Comparison of ENCODE assay signal across 17 mouse cellular contexts in genomic region chr12:107920716-107921115, GRCm38 (mm10).
DNase-seq lines count a peak whose midpoint lies in the region; ATAC-seq lines count a peak whose summit lies in the region.
"Had no signal": no experiment of that assay in that cellular context is flagged by ENCODE, and none has a peak within 500 bp of the region (broad histone marks: within the 10 kb centered on the region; RNA-seq: fewer than 3 reads in every experiment).

No protein-coding gene starts in this region.

- peaks cover 17% of the 10 kb centered on the region for H3K36me3 ChIP-seq in hindbrain, embryonic 12.5 days
- peaks cover 17% of the 10 kb centered on the region for H3K36me3 ChIP-seq in hindbrain, embryonic 11.5 days (ENCODE audit: control insufficient read depth, insufficient read depth, low read length)
- H3K36me3 ChIP-seq in midbrain, embryonic 13.5 days, result peaks cover 19% of the 10 kb centered on the region
- H3K36me3 ChIP-seq in midbrain, embryonic 16.5 days (ENCODE audit: control insufficient read depth, insufficient read depth, low read length), result peaks cover 13% of the 10 kb centered on the region
- peaks cover 44% of the 10 kb centered on the region for H3K36me3 ChIP-seq in embryonic facial prominence, embryonic 10.5 days (replicated peaks)
- peaks cover 15% of the 10 kb centered on the region for H3K36me3 ChIP-seq in forebrain, embryonic 16.5 days (ENCODE audit: control insufficient read depth, insufficient read depth)
- H3K36me3 ChIP-seq: liver, embryonic 13.5 days had no signal

- H3K4me3 ChIP-seq in hindbrain, embryonic 12.5 days, result no peak overlapping the region
- no peak overlapping the region for H3K4me3 ChIP-seq in hindbrain, embryonic 11.5 days (ENCODE audit: low read depth, low read length)
- H3K4me3 ChIP-seq in midbrain, embryonic 13.5 days (replicated peaks), result no peak overlapping the region
- H3K4me3 ChIP-seq in midbrain, embryonic 16.5 days (ENCODE audit: low read depth, low read length), result no peak overlapping the region
- no peak overlapping the region for H3K4me3 ChIP-seq in embryonic facial prominence, embryonic 10.5 days
- H3K4me3 ChIP-seq in forebrain, embryonic 16.5 days (replicated peaks; ENCODE audit: low read length), result no peak overlapping the region
- H3K4me3 ChIP-seq: embryonic facial prominence, embryonic 12.5 days; liver, embryonic 13.5 days had no signal

- H3K4me2 ChIP-seq in hindbrain, embryonic 12.5 days (replicated peaks), result no peak overlapping the region
- no peak overlapping the region for H3K4me2 ChIP-seq in hindbrain, embryonic 11.5 days (replicated peaks; ENCODE audit: low read depth, low read length)
- no peak overlapping the region for H3K4me2 ChIP-seq in midbrain, embryonic 13.5 days (replicated peaks)
- no peak overlapping the region for H3K4me2 ChIP-seq in midbrain, embryonic 16.5 days (ENCODE audit: low read length)
- H3K4me2 ChIP-seq in forebrain, embryonic 16.5 days (ENCODE audit: low read length), result no peak overlapping the region
- H3K4me2 ChIP-seq: embryonic facial prominence, embryonic 12.5 days; heart, embryonic 11.5 days; liver, embryonic 13.5 days had no signal

- DNase-seq in hindbrain, embryonic 11.5 days (ENCODE audit: low spot score), result no peak
- DNase-seq in embryonic facial prominence, embryonic 10.5 days (ENCODE audit: low spot score), result no peak
- DNase-seq in kidney, adult 9 months, result no peak
- no peak for DNase-seq in cerebellum, adult 9-11 months
- DNase-seq: adrenal gland, postnatal 10 days; cerebellum, adult 9-10 months; gastrocnemius, postnatal 25 days; heart, postnatal 36 days; kidney, postnatal 14 days; liver, embryonic 13.5 days had no signal

- no peak overlapping the region for H3K9ac ChIP-seq in hindbrain, embryonic 12.5 days
- H3K9ac ChIP-seq in hindbrain, embryonic 11.5 days (ENCODE audit: low read depth, low read length), result no peak overlapping the region
- H3K9ac ChIP-seq in midbrain, embryonic 13.5 days (replicated peaks), result no peak overlapping the region
- no peak overlapping the region for H3K9ac ChIP-seq in midbrain, embryonic 16.5 days (ENCODE audit: low read depth, low read length)
- H3K9ac ChIP-seq in forebrain, embryonic 16.5 days (replicated peaks; ENCODE audit: low read depth, low read length), result no peak overlapping the region
- H3K9ac ChIP-seq: embryonic facial prominence, embryonic 12.5 days; liver, embryonic 13.5 days had no signal

- peaks cover 45% of the 10 kb centered on the region for H3K4me1 ChIP-seq in hindbrain, embryonic 12.5 days
- H3K4me1 ChIP-seq in hindbrain, embryonic 11.5 days (replicated peaks; ENCODE audit: control insufficient read depth, insufficient read depth, low read length), result no peaks in the 10 kb centered on the region
- H3K4me1 ChIP-seq in midbrain, embryonic 13.5 days (replicated peaks), result peaks cover 43% of the 10 kb centered on the region
- H3K4me1 ChIP-seq in midbrain, embryonic 16.5 days (ENCODE audit: control insufficient read depth, insufficient read depth, low read length), result peaks cover 5% of the 10 kb centered on the region; the same call in 1 of the 2 replicates
- peaks cover 50% of the 10 kb centered on the region for H3K4me1 ChIP-seq in embryonic facial prominence, embryonic 10.5 days
- H3K4me1 ChIP-seq in forebrain, embryonic 16.5 days (replicated peaks; ENCODE audit: control insufficient read depth, insufficient read depth, low read length), result peaks cover 54% of the 10 kb centered on the region
- H3K4me1 ChIP-seq: liver, embryonic 13.5 days had no signal

- H3K9me3 ChIP-seq in hindbrain, embryonic 12.5 days (replicated peaks), result peaks cover 20% of the 10 kb centered on the region
- 0 out of 2 replicates have a peak, but pooled peaks cover 6% of the 10 kb centered on the region for H3K9me3 ChIP-seq in hindbrain, embryonic 11.5 days (ENCODE audit: control insufficient read depth, low read length)
- H3K9me3 ChIP-seq in midbrain, embryonic 13.5 days, result peaks cover 13% of the 10 kb centered on the region
- peaks cover 5% of the 10 kb centered on the region; the same call in 1 of the 2 replicates for H3K9me3 ChIP-seq in midbrain, embryonic 16.5 days (replicated peaks; ENCODE audit: control insufficient read depth, low read length, poor library complexity, severe bottlenecking)
- peaks cover 16% of the 10 kb centered on the region for H3K9me3 ChIP-seq in embryonic facial prominence, embryonic 10.5 days
- H3K9me3 ChIP-seq in forebrain, embryonic 16.5 days (ENCODE audit: control insufficient read depth, low read length), result peaks cover 9% of the 10 kb centered on the region

- H3K27me3 ChIP-seq in hindbrain, embryonic 12.5 days, result no peaks in the 10 kb centered on the region; the same call in 1 of the 2 replicates
- H3K27me3 ChIP-seq in hindbrain, embryonic 11.5 days (ENCODE audit: control insufficient read depth, insufficient read depth, low read length), result no peaks in the 10 kb centered on the region
- H3K27me3 ChIP-seq in midbrain, embryonic 13.5 days, result no peaks in the 10 kb centered on the region
- H3K27me3 ChIP-seq in midbrain, embryonic 16.5 days (ENCODE audit: control insufficient read depth, insufficient read depth, low read depth, low read length), result no peaks in the 10 kb centered on the region
- H3K27me3 ChIP-seq in embryonic facial prominence, embryonic 10.5 days (replicated peaks; ENCODE audit: low read depth, poor library complexity, severe bottlenecking), result no peaks in the 10 kb centered on the region
- no peaks in the 10 kb centered on the region for H3K27me3 ChIP-seq in forebrain, embryonic 16.5 days (replicated peaks; ENCODE audit: control insufficient read depth, insufficient read depth, low read length)
- H3K27me3 ChIP-seq: embryonic facial prominence, embryonic 12.5 days; liver, embryonic 13.5 days had no signal

- 78% methylated on average over 13 of the region's 13 CpGs for WGBS in hindbrain, embryonic 12.5 days
- 75% methylated on average over 13 of the region's 13 CpGs for WGBS in hindbrain, embryonic 11.5 days
- 65% methylated on average over 13 of the region's 13 CpGs for WGBS in midbrain, embryonic 13.5 days
- WGBS in midbrain, embryonic 16.5 days, result 61% methylated on average over 13 of the region's 13 CpGs
- WGBS in embryonic facial prominence, embryonic 10.5 days, result 81% methylated on average over 13 of the region's 13 CpGs
- WGBS in forebrain, embryonic 16.5 days, result 50% methylated on average over 13 of the region's 13 CpGs

- peak overlapping the region; percentile 44; the same call in 1 of the 2 replicates for H3K27ac ChIP-seq in hindbrain, embryonic 12.5 days
- no peak overlapping the region for H3K27ac ChIP-seq in hindbrain, embryonic 11.5 days (ENCODE audit: low read depth, low read length)
- H3K27ac ChIP-seq in midbrain, embryonic 13.5 days, result no peak overlapping the region
- H3K27ac ChIP-seq in midbrain, embryonic 16.5 days (ENCODE audit: low read length), result no peak overlapping the region
- peak overlapping the region; percentile 24; the same call in 1 of the 2 replicates for H3K27ac ChIP-seq in embryonic facial prominence, embryonic 10.5 days (replicated peaks)
- H3K27ac ChIP-seq in forebrain, embryonic 16.5 days (ENCODE audit: low read length), result peak overlapping the region; percentile 62
- H3K27ac ChIP-seq: embryonic facial prominence, embryonic 12.5 days; liver, embryonic 13.5 days had no signal

- no peak for ATAC-seq in hindbrain, embryonic 12.5 days (ENCODE audit: low FRiP score)
- no peak for ATAC-seq in hindbrain, embryonic 11.5 days (ENCODE audit: low FRiP score)
- ATAC-seq in midbrain, embryonic 13.5 days, result 0 out of 2 replicates have a peak, but pooled peaks have one; percentile 31
- ATAC-seq in midbrain, embryonic 16.5 days, result no peak
- ATAC-seq in forebrain, embryonic 16.5 days, result no peak
- ATAC-seq: intestine, postnatal 0 days had no signal

Comparison
In these comparisons a context has a peak if more than half of its experiments do, and no peak if none do; other contexts are left out.
1. H3K27ac ChIP-seq: peak in hindbrain, embryonic 12.5 days (single experiment), embryonic facial prominence, embryonic 10.5 days (single experiment) and forebrain, embryonic 16.5 days (single experiment); none in hindbrain, embryonic 11.5 days (single experiment), midbrain, embryonic 13.5 days (single experiment) and midbrain, embryonic 16.5 days (single experiment).